Mouse (Mus musculus) stomach, postnatal 0 days (tissue): ENCODE measurements around the gene Atg4a-ps. TPM values are rescaled to one million over a fixed set of nuclear protein-coding genes. Genes with fewer than 3 reads are reported as not detected.

ENCODE experiments used
- ATAC-seq: fragments of 200-750 bp; cut with Nextera tagmentation; 2 replicates; pipeline ENCODE4 v1.8.0; 2017; ENCODE audit not compliant: low FRiP score, low TSS enrichment
- DNase-seq: peaks from one replicate; pipeline ENCODE4 v3.0.0-alpha.2; 2016; ENCODE audit warnings: low spot score
- H3K27ac ChIP-seq: fragments of 300-500 bp; sonication (generic); replicated peaks from 2 replicates; pipeline ENCODE4 v1.5.1; 2014; ENCODE audit warnings: mild to moderate bottlenecking, control low read depth
- H3K27me3 ChIP-seq: fragments of 300-500 bp; sonication (generic); 2 replicates; pipeline ENCODE4 v1.6.1; 2014; ENCODE audit warnings: low read length; ENCODE audit not compliant: control insufficient read depth, insufficient read depth
- H3K36me3 ChIP-seq: fragments of 300-500 bp; sonication (generic); 2 replicates; pipeline ENCODE4 v1.6.1; 2014; ENCODE audit warnings: low read length, mixed read lengths; ENCODE audit not compliant: control insufficient read depth, insufficient read depth
- H3K4me1 ChIP-seq: fragments of 300-500 bp; sonication (generic); replicated peaks from 2 replicates; pipeline ENCODE4 v1.6.1; 2014; ENCODE audit warnings: antibody characterized with exemption; ENCODE audit not compliant: control insufficient read depth, insufficient read depth
- H3K4me2 ChIP-seq: fragments of 300-500 bp; sonication (generic); replicated peaks from 2 replicates; pipeline ENCODE4 v1.6.1; 2014; ENCODE audit warnings: low read depth, mild to moderate bottlenecking, control low read depth, moderate library complexity
- H3K4me3 ChIP-seq: fragments of 300-500 bp; sonication (generic); 2 replicates; pipeline ENCODE4 v1.5.1; 2014; ENCODE audit warnings: low read depth, low read length, control low read depth
- H3K9ac ChIP-seq: fragments of 300-500 bp; sonication (generic); 2 replicates; pipeline ENCODE4 v1.6.1; 2014; ENCODE audit warnings: mild to moderate bottlenecking, low read length, control low read depth, mixed read lengths
- H3K9me3 ChIP-seq: fragments of 300-500 bp; sonication (generic); 2 replicates; pipeline ENCODE4 v1.6.1; 2016; ENCODE audit warnings: low read length; ENCODE audit not compliant: control insufficient read depth
- CTCF ChIP-seq: IDR thresholded peaks from 2 replicates; pipeline ENCODE4 v1.5.1; 2016; ENCODE audit warnings: antibody characterized with exemption, low read depth, mild to moderate bottlenecking, moderate library complexity
- EP300 ChIP-seq: optimal IDR thresholded peaks from 2 replicates; pipeline ENCODE3; 2016; ENCODE audit warnings: antibody characterized with exemption
- WGBS: fragments of 180-500 bp; shearing (Covaris S2); extraction: QIAGEN DNeasy Blood & Tissue Kit; methylation state at CpG from one replicate; pipeline ENCODE4 v1.1.7; 2014; 5-methylcytosine and 5-hydroxymethylcytosine counted together
- polyA plus RNA-seq: library from polyadenylated mRNA; unstranded; fragments of >200 nt; fragmentation: Nextera tagmentation; extraction: Ambion mirVana; gene quantifications from 2 replicates; pipeline ENCODE4 v1.2.1, GENCODE M21; 2015

Atg4a-ps gene
- polyA plus RNA-seq, 1 experiment from 2014 or later: 0.21 TPM

GRCm38 (mm10) chr3:103640226-103640803, 5.6 kb downstream of the Atg4a-ps start:
- Histone ChIP-seq H3K4me2 (no peak overlapping the region), H3K4me3 (no peak overlapping the region), H3K27me3 (no peaks in the 10 kb centered on the region), H3K4me1 (no peaks in the 10 kb centered on the region), H3K36me3 (no peaks in the 10 kb centered on the region), H3K27ac (no peak overlapping the region), H3K9ac (no peak overlapping the region), H3K9me3 (no peaks in the 10 kb centered on the region)
- TF ChIP-seq CTCF (no peak), EP300 (no peak)
- ATAC-seq: no peak
- 56% methylated on average over 8 of the region's 8 CpGs for WGBS
- DNase-seq: no peak

DNA sequence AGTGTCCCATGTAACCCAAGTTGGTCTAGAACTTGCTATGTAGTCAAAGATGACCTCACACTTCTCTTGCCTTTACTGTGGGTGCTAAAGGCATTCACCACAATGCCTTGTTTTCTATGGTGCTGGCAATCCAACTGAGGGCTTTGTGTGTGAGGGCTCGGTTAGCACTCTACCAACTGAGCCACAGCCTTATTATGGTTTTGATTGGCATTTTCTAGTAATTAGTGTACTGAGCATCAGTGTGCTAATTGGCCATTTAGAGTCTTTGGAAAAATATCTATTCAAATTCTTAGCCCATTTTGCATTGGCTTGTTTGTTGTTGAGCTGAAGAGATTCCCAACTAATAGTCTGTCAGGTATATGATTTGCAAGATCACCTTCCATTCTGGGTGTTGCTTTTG, 8.2 kb downstream of the Atg4a-ps start:
- Histone ChIP-seq H3K4me2 (no peak overlapping the region), H3K4me1 (no peaks in the 10 kb centered on the region), H3K4me3 (no peak overlapping the region), H3K9ac (no peak overlapping the region), H3K9me3 (no peaks in the 10 kb centered on the region), H3K27ac (no peak overlapping the region), H3K27me3 (no peaks in the 10 kb centered on the region), H3K36me3 (no peaks in the 10 kb centered on the region)
- ATAC-seq (no peak), DNase-seq (no peak)
- TF ChIP-seq CTCF: no peak
- TF ChIP-seq EP300: no peak
- WGBS: 84% methylated on average over 1 of the region's 1 CpGs

DNA sequence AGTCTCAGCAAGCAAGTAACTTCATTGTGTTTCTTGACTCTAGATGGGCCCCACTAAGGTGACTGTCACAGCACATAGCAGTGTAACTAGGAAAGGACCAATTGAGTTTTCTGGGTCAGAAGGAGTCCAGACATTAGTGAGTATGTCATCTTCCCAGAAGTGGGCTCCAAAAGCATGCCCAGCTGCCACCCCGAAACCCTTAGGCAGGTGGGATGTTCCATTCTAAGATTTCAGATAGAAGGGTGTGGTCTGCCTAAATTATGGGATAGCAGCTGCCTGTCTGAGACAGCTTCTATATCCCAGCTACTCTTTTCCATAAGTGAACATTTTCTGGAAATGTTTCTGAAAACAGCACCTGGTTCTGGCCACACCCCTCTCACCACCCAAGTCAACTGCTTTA, 11.6 kb downstream of the Atg4a-ps start:
- Histone ChIP-seq H3K9me3 (no peaks in the 10 kb centered on the region), H3K4me2 (no peak overlapping the region), H3K36me3 (no peaks in the 10 kb centered on the region), H3K4me3 (no peak overlapping the region), H3K9ac (no peak overlapping the region), H3K27me3 (no peaks in the 10 kb centered on the region), H3K27ac (no peak overlapping the region), H3K4me1 (no peaks in the 10 kb centered on the region)
- DNase-seq (no peak), ATAC-seq (no peak)
- TF ChIP-seq EP300: no peak
- no peak for TF ChIP-seq CTCF
- WGBS: 92% methylated on average over 1 of the region's 1 CpGs

DNA sequence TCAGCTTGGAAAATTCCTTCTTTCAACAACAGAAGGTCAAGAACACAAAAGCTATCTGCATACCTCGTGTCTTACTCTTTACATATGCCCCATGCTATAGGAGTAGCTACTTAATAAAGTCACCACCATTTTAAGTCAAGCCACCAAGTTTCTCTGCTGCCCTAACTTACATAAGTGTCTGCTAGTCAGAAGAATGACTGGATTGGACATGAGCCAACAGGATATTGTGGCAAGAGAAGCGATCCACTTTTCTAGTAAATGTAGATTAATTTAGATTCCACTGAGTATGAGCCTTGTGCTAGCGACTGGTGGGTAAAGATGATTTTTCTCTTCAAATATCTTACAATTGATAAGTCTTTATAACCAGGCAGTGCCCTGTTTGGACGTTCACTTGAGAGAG, 12.0 kb downstream of the Atg4a-ps start:
- Histone ChIP-seq H3K9me3 (no peaks in the 10 kb centered on the region), H3K36me3 (no peaks in the 10 kb centered on the region), H3K27ac (no peak overlapping the region), H3K4me2 (no peak overlapping the region), H3K27me3 (no peaks in the 10 kb centered on the region), H3K4me1 (no peaks in the 10 kb centered on the region), H3K9ac (no peak overlapping the region), H3K4me3 (no peak overlapping the region)
- DNase-seq (no peak), ATAC-seq (no peak)
- WGBS: 56% methylated on average over 4 of the region's 4 CpGs
- TF ChIP-seq CTCF (no peak), EP300 (no peak)

- Histone ChIP-seq H3K27me3 (no peaks in the 10 kb centered on the region), H3K36me3 (no peaks in the 10 kb centered on the region), H3K4me1 (no peaks in the 10 kb centered on the region), H3K9ac (no peak overlapping the region), H3K4me2 (no peak overlapping the region), H3K9me3 (no peaks in the 10 kb centered on the region), H3K4me3 (no peak overlapping the region), H3K27ac (no peak overlapping the region)
- 52% methylated on average over 7 of the region's 7 CpGs for WGBS
- ATAC-seq: no peak
- DNase-seq: no peak
- no peak for TF ChIP-seq CTCF
- no peak for TF ChIP-seq EP300
Observed at GRCm38 (mm10) chr3:103633124-103633523, 12.7 kb downstream of the Atg4a-ps start.

DNA sequence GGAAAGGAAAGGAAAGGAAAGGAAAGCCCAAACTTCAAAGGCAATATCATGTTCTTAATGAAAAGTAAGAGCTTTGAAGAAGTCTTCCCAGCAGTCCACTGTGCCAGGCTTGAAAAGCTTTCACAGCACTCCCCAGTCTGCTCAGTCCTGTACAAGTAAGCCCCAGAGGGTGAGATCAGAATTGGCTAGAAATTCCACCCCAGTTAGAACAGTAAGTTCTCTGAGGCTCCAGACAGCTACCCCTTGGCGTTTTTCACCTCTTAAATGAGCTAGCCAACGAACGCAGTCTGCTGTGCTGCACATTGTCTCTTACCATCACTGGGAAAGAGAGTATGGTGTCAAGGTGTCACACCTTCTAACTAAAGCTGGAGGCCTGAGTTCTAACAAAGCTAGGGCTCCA, 18.2 kb downstream of the Atg4a-ps start:
- ATAC-seq (no peak), DNase-seq (no peak)
- H3K9ac ChIP-seq: no peak overlapping the region
- H3K27ac ChIP-seq: no peak overlapping the region
- TF ChIP-seq EP300 (no peak), CTCF (no peak)
- H3K27me3 ChIP-seq: no peaks in the 10 kb centered on the region
- no peaks in the 10 kb centered on the region for H3K9me3 ChIP-seq
- H3K4me3 ChIP-seq: no peak overlapping the region
- H3K4me2 ChIP-seq: no peak overlapping the region
- H3K4me1 ChIP-seq: no peaks in the 10 kb centered on the region
- H3K36me3 ChIP-seq: no peaks in the 10 kb centered on the region
- WGBS: 84% methylated on average over 3 of the region's 3 CpGs
